Mouse (Mus musculus) spleen, adult 2 months (tissue): ENCODE results near the gene Trim61.

ENCODE experiments used
- CTCF ChIP-seq: fragments of 200-500 bp; IDR thresholded peaks from 2 replicates; pipeline ENCODE4 v1.5.1; 2011; ENCODE audit warnings: mild to moderate bottlenecking, inconsistent platforms; ENCODE audit not compliant: insufficient read depth, insufficient read length, insufficient replicate concordance; ENCODE audit errors: extremely low read depth
- POLR2A ChIP-seq: fragments of 200-500 bp; IDR thresholded peaks from 2 replicates; pipeline ENCODE4 v1.6.1; 2011; ENCODE audit warnings: low read depth, low read length, inconsistent platforms

- TF ChIP-seq POLR2A (no peak), CTCF (no peak)
These were observed 35.2 kb upstream of the Trim61 start for GRCm38 (mm10) chr8:65053554-65053953.
